Mouse (Mus musculus): ENCODE data around the gene Gm15155. TPM values are rescaled to one million over a fixed set of nuclear protein-coding genes. Genes with fewer than 3 reads are reported as not detected.
"Not testable (repeated sequence)": the region's sequence is repeated elsewhere in the genome, so short reads cannot be mapped to it uniquely, and the experiment has no call there.

The Gm15155 gene
- polyA plus RNA-seq, 1 experiment from 2014 or later: not detected

GRCm38 (mm10) chrX:156009756-156010155, 385.2 kb downstream of the Gm15155 start:
- DNase-seq (ENCODE audit: low spot score): no peak

GRCm38 (mm10) chrX:156155776-156156175, 531.2 kb downstream of the Gm15155 start:
- no peak for DNase-seq (ENCODE audit: low spot score)

GRCm38 (mm10) chrX:156171587-156171986, 547.0 kb downstream of the Gm15155 start:
- no peak for DNase-seq (ENCODE audit: low spot score)

- DNase-seq (ENCODE audit: low spot score): not testable (repeated sequence)
Observed at GRCm38 (mm10) chrX:156303806-156304205, 679.3 kb downstream of the Gm15155 start.

Other genes with a start within 250 kb of the Gm15155 start
- 0.10 and 0.13 TPM in 2 replicates for gene Ptchd1, start 927 bp upstream of the Gm15155 start, polyA plus RNA-seq (2015; fragmentation: Nextera tagmentation; extraction: Ambion mirVana)

Data from thymus, postnatal 0 days (tissue).